9 mouse cellular contexts compared by ENCODE assay signal in the genomic region with DNA sequence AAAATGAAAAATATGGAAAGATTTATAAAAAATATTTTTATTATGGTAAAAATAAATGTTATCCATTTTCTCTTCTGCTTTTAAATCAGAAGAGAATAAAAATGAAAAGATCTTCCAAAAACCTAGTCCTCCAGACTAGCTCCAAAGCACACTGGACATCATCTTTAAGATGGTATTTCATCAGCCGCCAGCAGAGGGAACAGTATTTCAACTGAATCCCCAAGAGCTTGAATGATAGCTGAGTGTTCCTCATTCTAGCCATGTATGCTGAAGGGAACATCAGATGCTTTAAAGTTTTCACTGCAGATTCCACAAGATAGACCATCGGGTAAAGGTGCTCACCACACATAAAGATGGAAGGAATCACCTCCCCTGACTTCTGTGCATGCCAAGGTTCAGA. TPM values are rescaled to one million over a fixed set of nuclear protein-coding genes. Genes with fewer than 3 reads are reported as not detected.
DNase-seq lines count a peak whose midpoint lies in the region; ATAC-seq lines count a peak whose summit lies in the region.
"Had no signal": no experiment of that assay in that cellular context is flagged by ENCODE, and none has a peak within 500 bp of the region (broad histone marks: within the 10 kb centered on the region; RNA-seq: fewer than 3 reads in every experiment).

No protein-coding gene starts in this region.

- no peak for ATAC-seq in kidney, embryonic 16.5 days (ENCODE audit: low FRiP score, low TSS enrichment)

- H3K27me3 ChIP-seq in kidney, embryonic 16.5 days (ENCODE audit: insufficient read depth, low read length), result no peaks in the 10 kb centered on the region
- H3K27me3 ChIP-seq: limb, embryonic 12.5 days had no signal

- no peak overlapping the region for H3K4me3 ChIP-seq in kidney, embryonic 16.5 days (ENCODE audit: low read length)
- H3K4me3 ChIP-seq: limb, embryonic 12.5 days had no signal

- H3K27ac ChIP-seq in kidney, embryonic 16.5 days (ENCODE audit: low read length), result no peak overlapping the region
- H3K27ac ChIP-seq: limb, embryonic 12.5 days had no signal

- H3K9me3 ChIP-seq in kidney, embryonic 16.5 days (ENCODE audit: low read length), result no peaks in the 10 kb centered on the region
- H3K9me3 ChIP-seq: limb, embryonic 12.5 days had no signal

- no peak overlapping the region for H3K9ac ChIP-seq in kidney, embryonic 16.5 days (replicated peaks; ENCODE audit: low read length)
- H3K9ac ChIP-seq: limb, embryonic 12.5 days had no signal

- no peak overlapping the region for H3K4me2 ChIP-seq in kidney, embryonic 16.5 days (replicated peaks; ENCODE audit: low read depth, low read length)
- H3K4me2 ChIP-seq: limb, embryonic 12.5 days had no signal

- H3K4me1 ChIP-seq in kidney, embryonic 16.5 days (ENCODE audit: insufficient read depth, low read length), result no peaks in the 10 kb centered on the region
- H3K4me1 ChIP-seq: limb, embryonic 12.5 days had no signal

- peak; percentile 45 for DNase-seq in adrenal gland, postnatal 14 days
- no peak for DNase-seq in adrenal gland, postnatal 4 days (ENCODE audit: low spot score in 2 of 2)
- peak; percentile 19 for DNase-seq in kidney, postnatal 14 days
- peak; percentile 49 for DNase-seq in cerebellum, adult 9-10 months
- DNase-seq in layer of hippocampus, postnatal 14 days (ENCODE audit: low spot score in 2 of 2), result peak; percentile 16 to 65
- DNase-seq in right cerebral cortex, adult 18-20 months, result peak; percentile 39
- no peak for DNase-seq in urinary bladder, postnatal 14 days (ENCODE audit: low spot score)

- 40% methylated on average over 2 of the region's 2 CpGs for WGBS in kidney, embryonic 16.5 days

- no peaks in the 10 kb centered on the region for H3K36me3 ChIP-seq in kidney, embryonic 16.5 days (ENCODE audit: insufficient read depth, low read length)
- H3K36me3 ChIP-seq: limb, embryonic 12.5 days had no signal

RNA-seq across cellular contexts. Expression of a gene that starts 16.6 kb away (rescaled TPM):
- total RNA-seq in adrenal gland, postnatal 14 days (2021), result 0.56 and 2.1 TPM in 2 replicates
- 1 to 10 TPM; 3.4 to 4.4 TPM for total RNA-seq in adrenal gland, postnatal 4 days (2021)
- 1.1 and 1.6 TPM in 2 replicates for polyA plus RNA-seq in kidney, embryonic 16.5 days (2015; fragmentation: Nextera tagmentation; extraction: Ambion mirVana)
- 1 to 10 TPM in 1 of 2 experiments, under 1 TPM in 1; 0.57 to 1.3 TPM for total RNA-seq in layer of hippocampus, postnatal 14 days (2021)

Comparison
In these comparisons a context has a peak if more than half of its experiments do, and no peak if none do; other contexts are left out.
1. DNase-seq: peak in adrenal gland, postnatal 14 days (single experiment), kidney, postnatal 14 days (single experiment), cerebellum, adult 9-10 months (single experiment), layer of hippocampus, postnatal 14 days (2 of 2) and right cerebral cortex, adult 18-20 months (single experiment); none in adrenal gland, postnatal 4 days (0 of 2) and urinary bladder, postnatal 14 days (single experiment).